Mouse (Mus musculus) adrenal gland, adult 8-10 months (tissue): ENCODE measurements at regions not wholly inside any gene's neighbourhood (a gene's known extent, or its start where the extent isn't known, plus 50 kb on each side); places are given as distances from the start of the nearest gene placed in this dataset.
A peak's percentile ranks its signal among the peaks of the same experiment; 100 is the strongest.

ENCODE experiments used
- DNase-seq: peaks from one replicate; pipeline ENCODE4 v3.0.0; 2022

GRCm38 (mm10) chr8:64421502-64422199 is 215.6 kb upstream of the Tll1 start:
- no peak for DNase-seq

- DNase-seq, result no peak
These were observed 206.6 kb upstream of the Tll1 start for GRCm38 (mm10) chr8:64412488-64413188.

GRCm38 (mm10) chr8:64406775-64407490 is 200.9 kb upstream of the Tll1 start:
- no peak for DNase-seq

- no peak for DNase-seq
These were observed 193.5 kb upstream of the Tll1 start for GRCm38 (mm10) chr8:64399554-64399953.

- DNase-seq, result no peak
These were observed 191.8 kb upstream of the Tll1 start for GRCm38 (mm10) chr8:64397876-64398275.

GRCm38 (mm10) chr8:64395816-64396215 is 189.7 kb upstream of the Tll1 start:
- peak; percentile 19 for DNase-seq

- DNase-seq, result no peak
These were observed 183.4 kb upstream of the Tll1 start for GRCm38 (mm10) chr8:64389488-64389887.

- no peak for DNase-seq
These were observed 182.2 kb upstream of the Tll1 start for GRCm38 (mm10) chr8:64388299-64388698.

- DNase-seq, result no peak
These were observed 173.8 kb upstream of the Tll1 start for GRCm38 (mm10) chr8:64379732-64380349.

- no peak for DNase-seq
These were observed 171.8 kb upstream of the Tll1 start for GRCm38 (mm10) chr8:64377830-64378229.

- no peak for DNase-seq
These were observed 169.4 kb upstream of the Tll1 start for GRCm38 (mm10) chr8:64375509-64375908.

- no peak for DNase-seq
These were observed 168.9 kb upstream of the Tll1 start for GRCm38 (mm10) chr8:64374980-64375379.

GRCm38 (mm10) chr8:64369973-64370372 is 163.9 kb upstream of the Tll1 start:
- no peak for DNase-seq

- DNase-seq, result no peak
These were observed 161.8 kb upstream of the Tll1 start for GRCm38 (mm10) chr8:64367906-64368305.

- no peak for DNase-seq
These were observed 160.8 kb upstream of the Tll1 start for GRCm38 (mm10) chr8:64366974-64367266.

- DNase-seq, result no peak
These were observed 160.3 kb upstream of the Tll1 start for GRCm38 (mm10) chr8:64366226-64366973.

GRCm38 (mm10) chr8:64357092-64357491 is 151.0 kb upstream of the Tll1 start:
- no peak for DNase-seq

- no peak for DNase-seq
These were observed 142.1 kb upstream of the Tll1 start for GRCm38 (mm10) chr8:64348082-64348646.

GRCm38 (mm10) chr8:64347490-64347889 is 141.4 kb upstream of the Tll1 start:
- no peak for DNase-seq

GRCm38 (mm10) chr8:64346428-64346827 is 140.4 kb upstream of the Tll1 start:
- DNase-seq, result no peak

GRCm38 (mm10) chr8:64344933-64345332 is 138.9 kb upstream of the Tll1 start:
- no peak for DNase-seq

GRCm38 (mm10) chr8:64343600-64343999 is 137.5 kb upstream of the Tll1 start:
- no peak for DNase-seq
